Mouse (Mus musculus): ENCODE measurements around the gene Cacna1b.
A peak's percentile ranks its signal among the peaks of the same experiment; 100 is the strongest.

The Cacna1b gene

DNA sequence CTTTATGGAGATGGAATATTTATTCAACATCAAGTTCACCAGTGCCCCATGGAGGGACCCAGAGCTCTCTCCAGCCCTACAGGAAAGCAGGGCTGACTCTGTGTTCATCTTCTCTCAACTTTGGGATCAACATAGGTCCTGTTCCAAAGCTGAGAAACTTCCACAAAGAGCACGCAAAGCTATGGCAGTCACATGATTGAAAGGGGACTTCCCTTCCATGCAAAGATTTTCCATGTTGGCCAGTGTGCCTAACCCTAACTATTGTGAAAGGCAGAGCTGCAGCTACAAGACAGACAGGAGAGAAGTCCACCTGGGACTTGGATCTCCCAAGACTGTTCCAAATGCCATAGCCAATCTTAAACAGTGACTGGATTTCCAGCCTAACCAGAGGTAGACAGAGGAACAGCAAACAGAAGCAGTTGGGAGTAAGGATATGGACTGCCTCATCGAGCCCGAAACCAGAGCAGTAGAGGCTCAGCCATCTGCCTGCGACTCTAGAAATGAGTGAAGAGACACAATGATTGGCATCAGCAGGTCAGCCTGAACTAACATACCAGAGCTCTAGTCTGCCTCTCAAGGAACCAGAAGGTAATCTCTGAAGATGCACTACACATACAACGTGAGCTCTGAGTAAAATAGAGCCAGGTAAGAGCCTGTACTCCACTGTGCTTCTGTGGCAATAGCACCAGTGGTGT lies 116.4 kb downstream of the Cacna1b start:
- DNase-seq (ENCODE audit: low spot score in 2 of 2) = no peak

DNA sequence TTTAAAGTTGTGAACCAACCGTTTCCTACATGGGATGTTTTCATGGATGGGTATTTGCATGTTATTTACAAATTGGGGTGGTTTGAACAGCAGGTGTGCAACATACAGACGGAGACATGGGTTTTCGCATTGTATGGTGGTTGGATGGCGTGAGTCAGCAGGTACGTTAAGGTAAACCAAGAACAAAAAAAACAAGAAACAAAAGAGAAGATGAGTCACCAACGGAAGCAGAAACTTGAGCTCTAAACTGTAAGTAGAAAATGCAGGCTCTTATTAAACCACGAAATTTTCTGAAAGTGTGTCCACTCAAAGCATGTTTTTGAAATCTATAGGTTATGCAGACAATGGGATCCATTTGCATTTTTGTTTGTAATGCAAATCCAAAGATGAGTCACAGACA lies 120.1 kb downstream of the Cacna1b start:
- no peak for DNase-seq (ENCODE audit: low spot score in 2 of 2)

DNA sequence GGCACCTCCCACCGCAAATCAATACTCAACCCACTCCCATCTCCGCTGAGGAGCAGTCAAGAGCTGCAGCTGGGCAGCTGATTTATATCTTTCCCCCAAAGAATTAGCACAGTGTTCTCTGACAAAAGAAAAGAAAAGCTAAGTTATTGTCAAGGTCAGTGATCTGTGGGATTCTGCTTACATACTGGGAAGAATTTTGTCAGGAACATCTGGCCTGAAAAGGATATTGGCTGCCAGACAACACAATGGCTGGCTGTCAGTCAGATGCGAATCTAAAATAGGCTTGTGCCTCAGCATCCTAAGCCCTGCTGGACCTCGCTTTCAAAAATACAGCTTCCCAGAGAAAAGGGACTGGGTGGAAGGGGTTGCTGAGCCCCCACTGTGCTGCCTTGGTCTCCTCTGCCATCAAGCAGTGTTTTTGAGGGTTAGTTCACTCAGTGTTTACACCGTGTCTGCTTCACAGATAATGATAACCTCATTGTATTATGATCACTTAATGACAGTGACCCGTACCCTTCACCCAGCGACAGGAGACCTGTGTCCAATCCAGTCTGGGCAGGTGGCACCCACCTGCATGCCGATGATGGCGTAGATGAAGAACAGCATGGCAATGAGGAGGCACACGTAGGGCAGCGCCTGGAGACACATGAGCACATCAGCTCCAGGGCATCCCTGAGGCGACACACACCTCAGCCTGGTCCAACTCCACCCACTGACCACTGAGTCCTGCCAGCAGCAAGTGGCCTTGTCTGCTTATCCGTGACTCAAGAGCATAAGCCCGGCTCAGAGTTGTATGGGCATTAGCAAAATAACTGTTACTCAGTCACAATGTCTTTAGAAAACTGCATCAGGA lies 124.6 kb downstream of the Cacna1b start:
- DNase-seq (ENCODE audit: low spot score in 2 of 2) = no peak

DNA sequence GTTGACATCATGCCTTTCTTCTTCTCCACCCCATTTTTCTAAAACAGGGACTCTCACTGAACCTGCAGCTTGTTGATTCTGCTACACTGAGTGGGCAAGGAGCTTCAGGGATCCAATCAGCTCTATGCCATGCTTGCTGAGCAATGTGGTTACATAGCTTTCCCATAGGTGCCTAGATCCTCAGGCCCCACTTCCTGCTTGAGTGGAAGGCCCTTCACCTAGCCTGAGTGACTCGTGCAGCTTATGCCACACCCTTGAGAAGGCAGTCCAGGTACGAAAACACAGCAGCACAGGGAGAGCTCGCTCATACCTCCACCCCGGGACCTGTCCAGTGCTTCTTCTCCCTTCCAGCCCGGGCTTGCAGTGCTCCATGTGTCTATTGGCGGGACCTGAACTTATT lies 129.3 kb downstream of the Cacna1b start:
- no peak for DNase-seq (ENCODE audit: low spot score in 2 of 2)

DNA sequence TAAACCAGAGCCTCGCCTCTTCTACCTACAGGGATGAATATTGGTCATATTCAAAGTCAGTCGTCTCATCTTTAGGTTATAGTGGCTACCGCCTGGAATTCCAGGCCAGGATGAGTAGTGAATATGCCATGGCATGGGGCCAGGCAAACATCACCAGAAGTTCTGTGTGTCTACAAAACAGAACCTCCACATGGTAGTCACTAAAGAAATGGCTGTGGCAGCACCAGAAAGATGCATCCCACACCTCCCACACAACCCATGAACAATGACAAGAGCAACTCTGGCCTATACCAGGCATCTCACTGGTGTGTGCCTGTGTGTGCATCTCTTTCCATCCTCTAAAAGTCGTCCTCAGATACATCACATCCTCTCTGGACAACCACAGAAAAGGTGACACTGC lies 145.8 kb downstream of the Cacna1b start:
- no peak for DNase-seq (ENCODE audit: low spot score in 2 of 2)

DNA sequence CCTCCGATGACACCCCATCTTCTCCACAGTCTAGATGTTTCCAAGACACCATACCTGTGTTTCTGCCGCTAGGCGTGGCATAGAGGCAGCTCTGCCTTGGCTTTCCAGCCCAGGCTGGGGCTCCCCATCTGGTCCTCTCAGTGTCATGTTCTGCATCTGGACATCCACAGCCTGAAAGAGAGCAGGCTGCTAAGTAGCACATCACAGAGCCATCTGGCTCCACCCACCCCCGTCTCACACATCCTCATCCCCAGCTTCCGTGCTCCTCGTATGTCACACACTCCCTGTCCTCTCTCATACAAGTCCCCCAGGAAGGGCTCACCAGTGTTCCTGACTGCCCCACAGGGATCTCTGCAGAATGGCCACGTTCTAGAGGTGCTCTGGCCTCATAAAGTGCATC lies 153.2 kb downstream of the Cacna1b start:
- DNase-seq (ENCODE audit: low spot score in 2 of 2) = no peak

DNA sequence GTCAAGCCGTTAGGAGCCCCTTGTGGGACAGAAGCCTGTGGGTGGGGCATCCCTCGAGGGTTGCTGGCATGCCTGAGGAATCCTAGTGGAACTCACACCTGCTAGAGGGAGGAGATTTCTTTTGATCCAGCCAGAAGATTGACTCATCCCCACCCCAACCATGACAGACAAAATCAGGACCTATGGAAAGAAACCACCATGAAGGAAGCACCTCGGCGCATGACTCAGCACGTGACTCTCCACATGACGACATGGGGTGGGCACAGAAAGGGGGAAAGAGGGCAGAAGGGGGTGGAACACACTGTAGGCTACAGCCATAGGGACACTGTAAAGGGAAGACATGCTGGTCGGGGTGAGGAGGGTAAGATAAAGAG lies 154.2 kb downstream of the Cacna1b start:
- no peak for DNase-seq (ENCODE audit: low spot score in 2 of 2)

DNA sequence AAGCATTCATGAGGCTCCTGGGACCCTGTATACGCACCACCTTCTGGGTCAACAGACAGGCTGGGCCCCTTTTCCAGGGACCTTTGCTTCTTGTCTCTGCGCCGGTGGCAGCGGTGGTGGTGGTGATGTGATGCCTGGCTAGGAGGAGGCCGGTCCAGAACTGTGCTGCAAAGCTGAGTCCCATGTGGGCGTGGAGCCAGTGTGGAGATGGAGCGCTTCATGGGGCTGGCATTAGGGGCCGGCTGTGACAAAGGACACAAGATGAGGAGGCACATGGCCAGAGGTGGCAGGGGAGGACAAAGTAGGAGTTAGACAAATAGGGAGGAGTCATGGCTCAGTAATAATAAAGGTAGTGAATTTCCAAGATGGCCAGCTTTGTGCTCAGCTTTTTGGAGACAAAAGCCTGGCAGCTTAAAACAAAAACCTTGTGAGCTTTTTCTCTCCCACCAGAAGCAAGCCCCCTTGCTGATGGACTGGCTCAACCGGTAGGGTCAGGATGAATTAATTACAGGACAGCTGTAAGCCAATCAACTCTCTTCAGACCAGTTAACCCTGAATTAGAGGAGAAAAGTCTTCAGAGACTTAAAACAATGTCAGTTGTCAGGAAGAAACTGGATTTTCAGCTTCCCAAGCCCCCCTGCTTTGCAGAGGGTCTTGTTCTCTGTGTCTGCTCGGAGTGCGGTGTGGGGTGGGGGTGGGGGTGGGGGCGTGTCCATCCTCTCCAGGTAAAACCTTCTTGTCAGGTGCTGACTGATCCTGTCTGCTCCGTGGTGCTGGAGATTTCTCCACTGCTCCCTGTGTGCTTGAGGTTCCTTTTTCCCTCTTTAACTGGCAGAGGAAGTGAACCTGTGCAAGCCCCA lies 154.8 kb downstream of the Cacna1b start:
- no peak for DNase-seq (ENCODE audit: low spot score in 2 of 2)

DNA sequence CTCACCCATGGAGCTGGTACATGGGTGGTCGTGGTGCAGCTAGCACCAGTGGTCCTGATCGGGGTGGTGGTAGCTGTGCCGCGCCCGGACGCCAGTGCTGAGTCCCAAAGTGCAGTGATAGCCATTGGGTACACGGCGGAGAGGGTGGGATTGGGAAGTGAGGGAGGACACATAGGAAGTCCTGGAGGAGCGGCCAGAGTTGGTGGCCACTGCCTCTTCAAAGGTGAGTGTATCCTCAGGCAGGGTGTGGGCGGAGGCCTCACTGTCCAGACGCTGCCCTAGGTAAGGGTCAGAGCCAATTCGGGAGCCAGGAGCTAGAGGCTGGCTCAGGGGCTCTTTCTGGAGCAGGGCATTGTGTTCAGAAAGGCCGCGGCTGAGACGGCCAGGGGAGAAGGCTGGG lies 156.4 kb downstream of the Cacna1b start:
- no peak for DNase-seq (ENCODE audit: low spot score in 2 of 2)

DNA sequence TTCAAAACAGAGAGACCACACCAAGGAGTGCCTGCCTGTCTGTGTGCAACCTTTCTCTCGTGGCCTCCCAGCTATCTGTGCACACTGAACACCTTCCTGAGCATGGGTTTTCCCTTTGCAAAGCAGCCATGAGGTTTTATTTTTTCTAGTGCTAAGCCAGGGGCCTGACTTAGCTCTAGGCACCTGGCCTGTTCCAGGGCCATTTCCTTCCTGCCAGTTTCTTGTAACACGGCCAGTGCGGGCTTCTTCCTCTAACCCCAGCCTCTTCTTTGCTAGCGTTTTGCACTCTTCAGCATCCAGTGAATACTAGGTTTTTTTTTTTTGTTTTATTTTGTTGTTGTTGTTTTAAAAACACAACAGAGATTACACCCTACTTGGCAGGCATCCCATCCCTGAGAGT lies 157.9 kb downstream of the Cacna1b start:
- no peak for DNase-seq (ENCODE audit: low spot score in 2 of 2)

DNA sequence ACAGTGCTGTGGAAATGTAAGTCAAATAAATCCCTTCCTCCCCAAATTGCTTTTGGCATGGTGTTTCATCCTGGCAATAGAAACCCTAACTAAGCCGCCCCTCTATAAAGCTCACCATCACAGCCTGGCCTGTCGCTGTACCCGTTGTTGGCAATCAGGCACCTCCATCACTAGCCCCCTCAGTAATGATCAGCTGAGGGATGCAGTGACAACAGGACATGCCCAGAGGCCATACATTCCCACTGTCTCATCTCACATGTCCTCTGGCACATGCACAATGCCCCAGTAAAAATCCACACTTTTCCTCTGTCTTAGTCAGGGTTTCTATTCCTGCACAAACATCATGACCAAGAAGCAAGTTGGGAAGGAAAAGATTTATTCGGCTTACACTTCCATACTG lies 173.5 kb downstream of the Cacna1b start:
- no peak for DNase-seq (ENCODE audit: low spot score in 2 of 2)

DNA sequence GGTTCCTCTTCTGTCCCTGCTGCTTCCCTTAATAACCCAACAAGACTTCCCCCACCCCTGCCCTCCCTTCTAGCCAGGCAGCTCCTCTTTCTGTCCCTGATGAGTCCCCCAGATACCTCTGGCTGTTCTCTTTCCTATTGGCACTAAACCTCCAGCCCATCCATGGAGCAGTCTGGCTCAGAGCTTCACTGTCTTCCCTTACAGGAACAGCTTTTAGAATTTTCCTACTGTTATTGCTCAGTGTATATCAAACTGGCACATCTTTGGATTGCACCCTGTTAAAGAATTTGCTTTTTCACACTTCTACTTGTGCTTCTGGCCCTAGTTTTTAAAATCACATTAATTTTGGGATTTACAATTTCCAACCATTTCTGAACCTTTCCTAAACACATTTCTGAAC lies 175.0 kb downstream of the Cacna1b start:
- DNase-seq (ENCODE audit: low spot score in 2 of 2) = no peak

DNA sequence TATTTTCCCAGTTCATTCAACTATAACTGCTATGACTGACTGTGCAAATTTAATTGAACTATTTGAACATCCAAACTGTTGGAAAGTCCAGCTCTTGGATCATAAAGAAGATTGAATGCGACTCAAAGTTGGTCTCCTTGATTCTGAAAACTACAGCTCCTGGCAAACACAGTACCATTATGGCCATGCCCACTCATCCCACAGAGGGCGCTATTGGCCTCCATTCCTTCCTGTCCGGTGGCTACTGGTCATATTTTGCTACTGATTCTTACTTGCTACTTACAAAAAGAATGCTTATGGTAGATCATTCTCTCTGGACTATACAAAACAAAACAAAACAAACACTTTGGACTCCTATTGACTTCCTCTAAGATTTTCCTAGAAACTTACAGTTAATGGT lies 188.3 kb downstream of the Cacna1b start:
- DNase-seq (ENCODE audit: low spot score in 2 of 2) = peak in 1 of 2 experiments; percentile 68

DNA sequence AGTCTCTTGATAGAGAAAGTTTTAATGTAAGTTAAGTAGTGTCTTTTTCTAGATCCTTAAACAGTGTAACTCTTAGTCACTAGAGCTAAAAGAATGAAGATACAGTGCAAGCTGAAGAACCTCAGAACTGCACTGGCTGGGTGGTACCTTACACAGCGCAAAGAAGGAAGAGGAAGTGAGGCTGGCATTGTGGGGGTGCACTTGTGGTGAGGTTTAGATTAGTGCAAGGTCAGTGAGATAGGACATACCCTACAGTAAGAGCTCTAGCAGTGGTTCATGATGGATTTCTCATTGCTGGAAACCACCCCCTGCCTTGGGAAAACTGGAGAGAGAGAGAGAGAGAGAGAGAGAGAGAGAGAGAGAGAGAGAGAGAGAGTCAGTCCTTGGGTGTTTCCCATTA lies 192.0 kb downstream of the Cacna1b start:
- peak in 1 of 2 experiments; percentile 41 for DNase-seq (ENCODE audit: low spot score in 2 of 2)

DNA sequence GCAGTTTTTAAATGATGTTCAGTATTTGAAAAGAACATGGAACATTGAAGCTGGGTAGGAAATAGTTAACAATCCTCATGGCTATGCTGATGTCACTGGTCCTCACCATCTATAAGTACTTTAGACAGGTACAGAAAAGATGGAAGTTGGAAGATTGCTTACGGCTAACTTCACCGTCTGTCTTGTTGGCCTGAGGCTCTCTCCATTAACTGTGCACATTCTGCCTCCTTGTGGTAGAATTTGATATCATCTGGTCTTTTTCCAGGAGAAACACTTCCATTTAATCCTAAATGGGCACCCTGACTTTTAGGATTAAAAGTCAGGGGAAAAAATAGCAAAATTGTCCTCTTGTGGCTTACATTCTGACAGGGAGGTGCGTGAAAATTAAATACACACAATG lies 194.4 kb downstream of the Cacna1b start:
- DNase-seq (ENCODE audit: low spot score in 2 of 2) = no peak

DNA sequence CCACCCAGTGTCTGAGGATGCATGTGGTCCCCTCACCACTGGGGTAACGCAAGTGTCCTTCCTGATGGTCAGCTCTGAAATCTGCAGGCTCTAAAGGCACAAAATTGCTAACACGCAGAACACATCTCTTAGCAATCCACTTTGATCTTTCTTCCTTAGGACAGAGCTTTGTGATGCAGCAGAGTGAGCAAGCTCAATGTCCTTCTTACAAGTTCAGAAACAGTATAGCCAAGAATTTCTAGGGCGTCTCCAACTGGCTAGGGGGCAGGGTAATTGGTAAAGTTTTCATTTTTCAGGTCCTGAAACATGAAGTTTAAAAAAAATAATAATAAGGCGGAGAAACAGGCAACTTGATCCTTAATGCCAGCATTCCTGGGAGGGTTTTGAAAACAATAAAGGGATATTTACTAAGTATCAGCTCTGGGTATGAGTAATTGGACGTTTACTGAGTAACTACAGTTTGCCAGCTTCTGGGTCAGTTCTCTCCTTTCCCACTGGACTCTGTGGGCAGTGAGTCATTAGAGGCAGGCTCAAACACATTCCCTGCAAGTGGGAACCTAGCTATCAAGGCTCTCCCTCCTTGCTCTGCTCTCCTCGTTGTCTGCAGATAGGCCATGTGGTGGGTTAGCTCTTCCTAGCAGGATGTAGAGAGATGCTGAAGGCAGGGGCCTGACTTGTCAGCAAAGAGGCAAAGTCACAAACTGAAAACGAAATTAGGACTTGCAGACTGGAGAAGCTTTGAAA lies 200.2 kb downstream of the Cacna1b start:
- DNase-seq (ENCODE audit: low spot score in 2 of 2) = no peak

DNA sequence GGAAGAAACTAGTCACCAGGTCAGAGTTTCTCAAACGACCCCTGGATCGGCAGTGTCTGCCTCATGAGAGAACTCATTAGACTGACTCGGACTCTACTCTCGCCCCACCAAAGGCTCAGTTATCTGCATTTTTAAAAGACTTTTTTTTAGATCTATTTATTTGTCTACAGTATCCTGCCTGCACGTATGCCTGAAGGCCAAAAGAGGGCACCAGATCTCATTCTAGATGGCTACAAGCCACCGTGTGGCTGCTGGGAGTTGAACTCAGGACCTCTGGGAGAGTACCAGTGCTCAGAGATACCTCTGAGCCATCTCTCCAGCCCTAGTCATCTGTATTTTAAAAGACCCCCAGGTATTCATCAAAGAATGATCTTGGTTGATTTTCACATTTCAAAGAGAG lies 201.0 kb downstream of the Cacna1b start:
- no peak for DNase-seq (ENCODE audit: low spot score in 2 of 2)

DNA sequence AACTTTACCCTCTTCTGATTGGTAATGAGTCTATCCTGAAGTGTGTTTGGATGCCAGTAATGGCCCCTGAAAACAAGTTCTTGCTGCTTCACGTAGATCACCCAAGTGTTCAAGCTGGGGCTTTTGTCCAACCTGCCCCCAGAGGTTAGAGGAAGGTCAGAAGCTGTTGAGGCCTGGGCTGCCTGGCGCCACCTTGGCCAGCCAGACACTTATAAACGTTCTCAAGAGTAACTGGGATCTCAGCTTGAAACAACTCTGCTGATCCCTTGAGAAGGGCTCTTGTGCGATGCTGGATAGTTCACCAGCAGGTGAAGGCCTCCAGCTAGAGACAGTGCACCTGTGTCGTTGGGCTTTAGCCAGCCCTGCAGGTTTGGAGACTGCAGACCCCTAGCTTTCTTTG lies 202.8 kb downstream of the Cacna1b start:
- DNase-seq (ENCODE audit: low spot score in 2 of 2) = no peak

DNA sequence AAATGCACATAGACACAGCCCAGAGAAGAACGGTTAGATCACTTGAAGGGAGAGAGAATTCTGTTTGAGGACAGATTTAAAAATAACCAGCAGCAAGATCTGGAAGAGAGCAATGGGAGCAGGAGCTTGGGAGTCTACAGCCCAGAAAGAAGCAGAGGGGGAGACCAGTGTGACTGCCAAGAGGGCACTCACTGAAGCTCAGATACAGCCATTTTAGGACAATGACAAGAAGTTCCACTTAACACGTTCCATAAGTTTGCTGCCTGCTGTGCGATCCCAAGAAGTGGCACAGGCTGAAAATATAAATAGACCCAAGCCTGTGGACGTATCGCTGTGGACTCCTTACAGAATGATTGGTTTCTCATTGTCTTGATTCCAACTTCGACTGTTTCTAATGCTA lies 206.6 kb downstream of the Cacna1b start:
- no peak for DNase-seq (ENCODE audit: low spot score in 2 of 2)

DNA sequence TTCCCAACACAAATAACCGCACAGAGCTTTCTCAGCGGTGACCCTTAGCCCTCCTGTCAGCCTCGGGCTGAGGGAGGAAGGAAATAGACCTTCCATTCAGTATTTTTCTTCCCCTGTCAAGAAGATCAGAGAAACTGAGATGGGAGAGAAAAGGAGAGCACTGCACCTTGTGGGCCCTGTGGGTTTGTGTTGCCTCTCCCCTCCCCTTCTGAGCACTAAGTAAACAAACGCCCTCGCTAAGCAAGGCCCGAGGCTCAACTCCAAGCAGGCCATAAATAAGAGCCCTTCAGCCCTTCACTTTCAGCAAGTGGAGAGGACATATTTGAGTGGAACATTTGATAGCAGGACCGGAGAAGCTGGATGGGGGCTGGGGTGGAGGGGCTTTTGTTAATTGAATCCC lies 209.0 kb downstream of the Cacna1b start:
- DNase-seq (ENCODE audit: low spot score in 2 of 2) = no peak
